ENCODE assay signal across 18 mouse cellular contexts in genomic region chr2:158674759-158675158, GRCm38 (mm10).
"Had no signal": no experiment of that assay in that cellular context is flagged by ENCODE, and none has a peak within 500 bp of the region (broad histone marks: within the 10 kb centered on the region; RNA-seq: fewer than 3 reads in every experiment).

No protein-coding gene starts in this region.

- ATAC-seq: liver, postnatal 0 days; lung, postnatal 0 days; midbrain, embryonic 13.5 days; midbrain, embryonic 15.5 days had no signal

- H3K9ac ChIP-seq: liver, embryonic 15.5 days; liver, postnatal 0 days; lung, embryonic 15.5 days; midbrain, embryonic 13.5 days; midbrain, embryonic 15.5 days; neural tube, embryonic 12.5 days; stomach, embryonic 15.5 days had no signal

- H3K27me3 ChIP-seq: midbrain, embryonic 15.5 days had no signal

- DNase-seq: liver, postnatal 0 days; lung, adult 2 months; lung, postnatal 14 days; lung, postnatal 36 days; right cerebral cortex, postnatal 14 days; thymus, postnatal 25 days; thymus, postnatal 4 days had no signal

- H3K27ac ChIP-seq: liver, embryonic 15.5 days; lung, embryonic 15.5 days; macrophage; midbrain, embryonic 13.5 days; midbrain, embryonic 15.5 days; neural tube, embryonic 12.5 days; stomach, embryonic 15.5 days; stomach, postnatal 0 days had no signal

- H3K9me3 ChIP-seq: liver, embryonic 15.5 days; lung, embryonic 15.5 days; midbrain, embryonic 13.5 days; midbrain, embryonic 15.5 days; neural tube, embryonic 12.5 days; stomach, embryonic 15.5 days had no signal

- H3K36me3 ChIP-seq: liver, embryonic 15.5 days; lung, embryonic 15.5 days; midbrain, embryonic 13.5 days; midbrain, embryonic 15.5 days; neural tube, embryonic 12.5 days; stomach, embryonic 15.5 days had no signal

- H3K4me1 ChIP-seq: liver, embryonic 15.5 days; stomach, embryonic 15.5 days had no signal

- H3K4me2 ChIP-seq: liver, embryonic 15.5 days; lung, embryonic 15.5 days; midbrain, embryonic 11.5 days; midbrain, embryonic 13.5 days; midbrain, embryonic 15.5 days; neural tube, embryonic 12.5 days; stomach, embryonic 15.5 days had no signal

- H3K4me3 ChIP-seq: liver, embryonic 15.5 days; lung, embryonic 15.5 days; megakaryocyte, embryonic 14.5 days; midbrain, embryonic 13.5 days; midbrain, embryonic 15.5 days; neural tube, embryonic 12.5 days; stomach, embryonic 15.5 days had no signal
